Mouse (Mus musculus) CD4-positive, CD25-positive, alpha-beta regulatory T cell, adult 4 months (primary cell): ENCODE results near the gene Gnl3l. TPM values are rescaled to one million over a fixed set of nuclear protein-coding genes. Genes with fewer than 3 reads are reported as not detected.

Source experiments
- ATAC-seq: one replicate; pipeline ENCODE4 v1.8.0; 2017
- polyA plus RNA-seq, 2 experiments: library from polyadenylated mRNA; unstranded; fragments of 100-300 nt; shearing (Covaris generic); gene quantifications; one replicate each; pipeline ENCODE4 v1.2.1; 2017

The Gnl3l gene
- 10 to 100 TPM; 21.3 to 31.7 TPM for polyA plus RNA-seq

DNA sequence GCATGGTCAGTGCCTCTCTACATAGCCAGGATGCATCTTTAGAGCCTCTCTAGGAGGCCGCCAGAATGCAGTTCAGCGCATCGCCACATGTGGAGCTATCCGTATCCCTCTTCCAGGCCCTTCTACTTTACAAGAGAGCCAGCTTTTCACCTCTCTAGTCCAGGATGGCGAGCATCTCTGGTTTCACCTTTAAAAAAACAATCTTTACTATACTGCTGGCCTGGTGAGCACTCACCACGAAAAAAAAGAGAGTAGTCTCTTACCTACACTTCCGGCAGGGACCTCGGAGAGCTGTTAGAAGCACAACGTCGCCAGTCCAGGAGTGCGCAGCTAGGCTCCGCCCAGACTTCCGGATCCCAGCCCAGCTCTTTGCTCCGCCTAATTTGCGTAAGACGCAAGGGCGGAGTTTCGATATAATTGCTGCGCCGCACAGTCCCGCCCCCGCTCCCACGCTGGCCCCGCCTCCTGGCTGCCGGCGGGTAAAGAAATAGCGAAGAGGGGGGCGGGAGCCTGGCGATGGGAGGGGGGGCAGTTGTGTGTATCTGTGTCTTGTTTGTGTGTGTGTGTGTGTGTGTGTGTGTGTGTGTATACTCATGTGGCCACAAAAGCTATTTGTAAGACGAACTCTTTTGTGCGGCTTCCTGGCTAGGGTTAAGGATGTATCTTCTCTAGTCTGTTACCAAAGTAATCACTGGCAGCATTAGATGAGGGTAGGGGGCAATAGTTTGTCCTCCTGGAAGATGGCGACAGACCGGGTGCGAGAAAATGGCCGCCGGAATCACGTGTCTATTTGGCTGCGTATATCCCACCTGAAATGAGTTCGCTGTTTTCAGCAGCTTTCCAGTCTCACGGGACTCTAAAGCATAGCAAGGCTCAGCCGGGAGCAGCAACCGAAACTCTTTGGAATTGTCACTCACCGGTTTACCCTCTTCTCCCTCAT lies at the start of gene Gnl3l:
TSS of gene Gnl3l (minus strand) at position 385 of the 940 bp plus-strand sequence.
- ATAC-seq = peak; percentile 94

DNA sequence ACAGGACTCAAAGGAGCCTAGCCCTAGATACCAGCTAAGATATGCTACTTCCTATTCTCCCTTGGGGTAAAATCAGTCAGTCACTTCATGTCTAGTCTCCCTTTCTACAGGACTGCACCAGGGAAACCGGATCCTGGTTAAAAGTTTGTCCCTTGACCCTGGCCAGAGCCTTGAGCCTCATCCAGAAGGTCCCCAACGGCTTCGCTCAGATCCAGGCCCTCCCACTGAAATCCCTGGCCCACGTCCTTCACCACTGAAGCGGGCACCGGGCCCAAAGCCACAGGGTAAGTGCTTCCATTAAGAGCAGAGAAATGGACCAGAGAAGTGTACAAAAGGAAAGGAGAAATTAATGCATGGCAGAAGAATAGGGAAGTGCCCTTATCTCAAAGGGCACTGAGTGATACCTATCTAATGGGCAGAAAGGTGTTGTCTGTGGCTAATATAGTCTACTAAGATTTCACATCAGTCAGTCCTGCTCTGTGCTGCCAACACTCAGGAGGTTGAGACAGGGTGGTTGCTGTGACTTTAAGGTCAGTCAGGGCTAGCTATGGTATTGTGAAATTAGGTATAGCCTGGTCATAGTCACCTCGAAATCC lies 49.0 kb upstream of the Gnl3l start:
- no peak for ATAC-seq

DNA sequence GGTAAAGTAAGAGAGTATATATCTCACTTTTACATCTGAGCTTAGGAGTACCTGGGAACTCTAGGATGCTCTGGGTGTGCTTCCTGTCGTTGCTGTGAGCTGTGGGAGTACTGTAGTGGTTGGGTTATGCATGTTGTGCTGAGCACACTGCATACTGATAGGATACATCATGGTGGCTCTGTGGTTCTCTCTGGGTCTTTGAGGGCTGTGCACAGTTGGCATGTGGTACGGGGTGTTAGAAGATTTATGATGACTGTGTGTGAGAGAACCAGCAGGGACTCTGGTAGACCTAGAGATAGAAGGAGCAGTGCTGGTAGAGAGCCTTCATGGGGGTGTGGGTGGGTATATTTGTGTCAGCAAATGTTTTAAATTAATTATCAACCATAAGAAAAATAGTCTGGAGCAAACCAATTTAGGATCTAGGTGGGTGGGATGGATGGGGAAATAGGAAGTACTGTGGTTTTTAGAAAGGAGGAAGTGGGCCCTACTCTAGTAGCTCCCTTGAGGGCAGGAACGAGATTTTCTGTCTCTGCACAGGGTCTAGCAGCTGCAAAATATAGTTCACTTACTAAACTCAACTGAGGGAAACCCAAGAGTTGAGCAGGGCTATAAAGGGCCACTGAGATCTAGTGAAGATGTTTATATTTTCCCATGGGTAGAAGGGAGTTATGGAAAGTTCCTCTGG lies 44.6 kb upstream of the Gnl3l start:
- ATAC-seq = no peak

DNA sequence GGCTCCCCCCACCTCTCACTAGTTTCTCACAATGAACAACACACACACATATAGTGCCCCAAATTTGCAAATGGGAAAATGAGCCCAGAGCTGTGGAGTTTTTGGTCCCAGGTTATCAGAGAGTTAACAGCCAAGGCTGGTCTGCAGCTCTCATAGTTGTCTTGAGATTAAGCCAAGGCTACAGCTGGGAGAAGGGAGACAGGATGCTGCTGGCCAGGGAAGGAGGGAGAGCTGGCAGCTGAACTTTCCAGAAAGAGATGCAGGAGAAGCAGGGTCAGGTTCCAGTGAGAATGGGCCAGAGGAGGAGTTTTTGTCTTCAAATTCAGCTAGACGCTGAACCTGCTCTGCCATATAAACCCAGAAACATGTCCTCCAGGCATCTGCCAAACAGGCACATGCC lies 42.2 kb upstream of the Gnl3l start:
- ATAC-seq = no peak

DNA sequence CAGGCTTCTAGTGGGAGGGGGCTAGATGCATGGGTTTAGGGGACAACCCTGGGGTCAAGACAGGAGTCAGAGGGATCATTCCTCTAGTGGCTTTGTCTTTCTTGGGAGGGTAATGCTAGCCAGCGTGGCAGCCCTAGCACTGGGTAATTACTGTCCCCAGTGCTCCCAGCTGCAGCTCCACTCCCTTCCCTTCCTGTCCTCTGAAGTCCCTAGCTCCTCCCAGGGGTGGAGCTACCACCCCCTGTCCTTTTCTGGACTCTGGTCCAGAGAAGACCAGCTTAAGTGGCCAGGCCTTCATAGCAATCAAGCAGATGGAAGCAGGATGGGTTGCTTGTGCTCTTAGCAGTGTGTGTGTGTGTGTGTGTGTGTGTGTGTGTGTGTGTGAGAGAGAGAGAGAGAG lies 38.4 kb upstream of the Gnl3l start:
- no peak for ATAC-seq

DNA sequence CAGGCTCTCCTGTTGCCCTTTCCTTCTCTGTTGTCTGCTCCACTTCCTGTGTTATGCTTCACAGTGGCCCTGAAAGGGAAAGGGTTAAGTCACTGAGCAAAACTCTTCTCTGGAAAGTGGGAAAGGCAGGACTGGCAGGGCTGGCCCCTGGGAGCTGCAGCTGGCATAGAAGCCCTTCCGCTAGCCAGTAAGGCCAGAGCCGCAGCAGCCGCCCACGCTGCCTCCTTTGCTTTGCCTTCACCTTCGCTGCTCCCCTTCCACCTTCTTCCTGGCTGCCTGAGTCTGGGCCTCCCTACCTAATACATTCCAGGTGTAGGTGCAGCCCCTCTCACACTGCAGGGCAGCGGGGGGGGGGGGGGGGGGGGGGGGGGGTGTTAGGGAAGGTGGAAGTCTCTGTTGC lies 37.4 kb upstream of the Gnl3l start:
- ATAC-seq = no peak

DNA sequence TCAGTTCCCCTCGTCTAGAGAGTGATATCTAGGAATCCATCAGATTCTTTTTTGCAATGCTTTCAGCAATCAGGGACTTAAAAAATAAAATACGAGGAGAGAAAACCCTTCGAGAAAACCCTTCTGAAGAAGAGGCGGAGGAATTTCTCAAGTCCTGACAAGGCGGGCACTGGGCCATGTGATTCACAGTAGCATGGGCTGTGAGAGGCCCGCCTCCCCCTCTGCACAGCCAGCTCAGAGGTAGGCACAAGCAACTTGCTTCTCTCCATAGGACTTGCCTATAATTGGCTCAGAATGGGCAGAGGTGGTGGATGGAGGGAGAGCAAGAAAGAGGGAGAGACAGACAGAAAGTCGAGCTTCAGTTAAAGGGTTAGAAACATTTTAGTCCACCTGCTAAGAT lies 33.2 kb upstream of the Gnl3l start:
- no peak for ATAC-seq

DNA sequence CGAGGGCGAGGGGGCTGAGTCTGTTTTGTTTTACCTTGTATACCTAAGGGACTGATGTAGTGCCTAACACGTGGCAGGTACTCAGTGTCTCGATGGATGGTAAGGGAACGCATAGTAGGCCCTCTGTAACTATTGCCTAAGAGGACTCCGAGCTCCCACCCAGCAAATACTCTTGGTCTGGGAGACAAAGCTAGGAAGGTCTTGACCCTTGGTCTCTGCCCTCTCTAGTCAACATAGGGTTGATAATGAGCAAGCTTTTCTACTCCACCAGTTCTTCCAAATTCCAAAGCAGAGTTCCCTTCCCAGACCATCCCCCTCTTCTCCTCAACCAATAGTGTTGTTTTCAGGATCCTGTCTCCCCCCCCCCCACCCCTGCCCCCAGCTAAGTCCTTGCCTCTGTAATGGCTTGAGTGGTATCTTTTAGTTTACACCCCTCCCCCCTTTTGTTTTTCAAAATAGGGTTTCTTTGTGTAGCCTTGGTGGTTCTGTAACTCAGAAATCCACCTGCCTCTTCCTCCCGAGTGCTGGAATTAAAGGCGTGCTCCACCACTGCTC lies 32.6 kb upstream of the Gnl3l start:
- ATAC-seq = no peak

DNA sequence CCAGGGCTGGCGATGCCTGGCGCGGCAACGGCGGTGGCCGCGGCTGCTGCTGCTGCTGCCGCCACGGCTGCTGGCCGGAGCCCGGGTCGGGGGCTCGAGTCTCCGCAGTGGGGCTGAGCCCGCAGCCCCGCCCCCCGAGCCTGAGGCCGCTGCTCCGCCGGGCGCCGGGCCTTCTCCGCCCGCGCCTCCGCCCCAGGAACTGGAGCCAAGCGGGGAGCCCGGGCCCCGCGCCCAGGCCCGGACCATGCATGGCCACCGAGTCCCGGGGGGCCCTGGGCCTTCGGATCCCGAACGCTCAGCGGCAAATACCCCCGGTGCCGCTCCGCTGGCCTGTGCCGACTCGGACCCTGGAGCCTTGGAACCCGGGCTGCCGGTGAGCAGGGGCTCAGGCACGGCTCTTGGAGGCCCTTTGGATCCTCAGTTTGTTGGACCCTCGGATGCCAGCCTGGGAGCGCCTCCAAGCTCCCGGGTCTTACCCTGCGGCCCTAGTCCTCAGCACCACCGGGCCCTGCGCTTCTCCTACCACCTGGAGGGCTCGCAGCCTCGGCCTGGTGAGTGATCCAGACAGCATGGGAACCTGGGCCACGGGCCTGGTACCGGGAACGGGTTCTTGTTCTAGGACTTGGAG lies 30.4 kb upstream of the Gnl3l start:
- no peak for ATAC-seq

DNA sequence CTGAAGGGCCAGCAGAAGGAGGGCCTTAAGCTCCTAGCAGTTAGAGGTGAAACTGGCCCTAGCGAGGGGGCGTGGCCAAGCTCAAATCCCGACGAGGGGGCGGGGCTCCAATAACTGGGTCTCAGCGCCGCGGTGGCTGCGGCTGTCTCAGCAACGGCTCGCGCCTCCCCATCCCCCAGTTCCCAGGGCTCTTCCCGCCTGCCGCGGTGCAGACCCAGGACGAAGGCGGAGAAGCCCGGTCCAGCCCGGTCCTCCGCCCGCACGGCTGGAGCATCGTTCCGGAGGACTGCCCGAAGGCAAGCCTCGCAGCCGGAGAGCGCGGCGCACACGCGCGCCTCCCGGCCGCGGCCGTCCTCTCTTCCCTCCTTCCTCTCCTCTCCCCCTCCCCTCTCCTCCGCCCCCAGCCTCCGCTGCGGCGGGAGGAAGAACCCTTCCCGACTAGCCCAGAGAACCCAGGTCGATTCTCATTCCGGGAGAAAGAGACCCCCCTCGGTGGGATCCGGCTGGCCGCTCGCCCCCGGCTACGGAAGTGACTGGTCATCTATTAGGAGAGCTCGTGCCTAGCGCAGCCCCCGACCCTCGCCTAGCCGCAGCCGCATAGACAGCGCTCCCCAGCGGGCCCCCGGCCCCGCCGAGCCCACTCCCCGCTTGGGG lies 29.8 kb upstream of the Gnl3l start:
- peak; percentile 62 for ATAC-seq

DNA sequence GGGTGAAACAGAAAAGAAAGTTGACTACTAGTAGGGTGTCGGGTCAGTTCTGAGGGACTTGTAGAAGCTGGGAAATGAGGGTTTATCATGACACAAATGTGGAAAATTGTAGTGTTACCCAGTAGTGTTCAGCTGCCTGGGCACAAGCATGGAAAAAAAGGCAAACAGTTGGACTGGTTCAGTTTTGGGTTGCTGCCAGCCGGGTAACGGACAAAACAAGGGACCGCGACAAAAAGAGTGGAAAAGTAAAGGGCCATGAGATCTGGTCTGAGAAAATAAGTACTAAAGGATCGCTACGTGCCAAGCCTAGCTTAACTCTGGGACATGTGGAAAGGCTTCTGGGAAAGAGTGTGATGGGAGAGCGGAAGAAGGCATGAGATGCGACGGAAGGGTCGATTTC lies 29.2 kb upstream of the Gnl3l start:
- ATAC-seq = no peak

DNA sequence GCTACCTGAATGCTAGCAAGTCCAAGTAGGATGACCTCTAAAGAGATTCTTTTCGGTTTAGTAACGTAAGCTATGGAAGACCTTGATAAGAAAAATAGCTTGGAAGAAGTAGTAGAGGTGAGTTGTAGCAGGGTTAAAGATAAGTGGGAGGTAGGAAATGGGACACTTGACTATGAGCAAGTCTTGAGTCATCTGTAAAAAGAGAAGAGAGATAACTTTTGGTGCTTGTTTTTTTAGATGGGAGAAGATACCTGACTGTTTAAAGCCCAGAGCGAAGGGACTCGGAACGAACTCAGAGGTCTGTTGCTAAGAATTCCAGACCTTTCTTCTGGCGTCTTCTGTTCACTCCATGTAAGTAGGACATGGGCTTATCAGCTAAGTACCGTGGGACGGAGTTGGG lies 28.7 kb upstream of the Gnl3l start, which contains the start of gene Fgd1:
TSS of gene Fgd1 (plus strand) at position 301 of the 400 bp plus-strand sequence.
- no peak for ATAC-seq

DNA sequence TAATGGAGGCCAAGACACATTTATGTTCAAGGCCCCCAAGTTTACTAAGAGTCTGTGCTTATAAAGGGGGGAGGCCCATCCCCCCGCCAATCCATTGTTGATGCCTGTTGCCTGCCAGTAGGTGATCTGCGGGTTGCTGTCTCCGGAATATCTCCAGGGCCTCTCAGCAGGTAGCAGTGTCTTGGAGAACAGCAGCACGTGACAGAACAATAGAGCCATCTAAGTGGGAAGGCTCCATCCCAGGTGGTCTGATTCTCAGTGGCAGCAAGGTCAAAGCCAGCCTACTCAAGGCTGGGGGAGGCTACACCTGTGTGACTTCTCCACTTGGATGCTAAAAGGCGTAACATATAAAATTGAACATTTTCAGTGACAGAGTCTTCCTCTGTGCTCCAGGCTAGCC lies 24.1 kb upstream of the Gnl3l start:
- ATAC-seq = no peak

DNA sequence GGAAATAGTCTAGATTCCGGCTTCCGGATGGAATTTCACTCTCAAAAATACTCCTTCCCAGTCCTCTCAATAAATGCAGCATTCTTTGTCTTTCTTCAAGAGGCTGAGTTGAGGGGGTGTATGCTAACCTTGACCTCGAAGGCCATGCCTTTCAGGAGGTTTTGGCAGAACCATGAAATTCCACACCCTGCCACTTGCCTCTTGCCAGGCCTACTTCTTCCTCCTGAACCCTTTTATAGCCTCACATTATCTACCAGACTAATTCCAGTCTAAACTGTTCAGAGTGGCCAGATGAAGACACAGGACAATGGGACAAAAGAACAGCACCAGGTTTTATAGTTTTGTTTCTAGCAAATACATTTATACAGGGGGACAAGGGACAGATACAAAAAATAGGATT lies 14.3 kb upstream of the Gnl3l start:
- no peak for ATAC-seq

DNA sequence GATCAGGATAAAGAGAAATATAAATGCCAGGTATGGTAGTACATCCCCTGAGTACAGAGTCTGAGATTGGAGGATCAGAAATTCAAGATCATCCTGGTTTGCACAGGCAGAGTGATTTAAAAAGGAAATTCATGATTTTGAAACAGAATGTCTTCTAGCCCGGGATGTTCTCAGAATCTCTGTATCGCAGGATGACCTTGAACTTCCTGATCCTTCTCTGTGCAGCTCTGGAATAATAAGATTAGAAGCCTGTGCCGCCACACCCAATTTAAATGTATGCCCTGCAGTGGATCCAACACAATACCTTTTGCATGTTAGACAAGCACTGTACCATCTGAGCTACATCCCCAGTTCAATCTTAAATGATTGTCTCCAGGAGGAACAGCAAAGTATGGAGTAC lies 1.7 kb upstream of the Gnl3l start:
- ATAC-seq = no peak

DNA sequence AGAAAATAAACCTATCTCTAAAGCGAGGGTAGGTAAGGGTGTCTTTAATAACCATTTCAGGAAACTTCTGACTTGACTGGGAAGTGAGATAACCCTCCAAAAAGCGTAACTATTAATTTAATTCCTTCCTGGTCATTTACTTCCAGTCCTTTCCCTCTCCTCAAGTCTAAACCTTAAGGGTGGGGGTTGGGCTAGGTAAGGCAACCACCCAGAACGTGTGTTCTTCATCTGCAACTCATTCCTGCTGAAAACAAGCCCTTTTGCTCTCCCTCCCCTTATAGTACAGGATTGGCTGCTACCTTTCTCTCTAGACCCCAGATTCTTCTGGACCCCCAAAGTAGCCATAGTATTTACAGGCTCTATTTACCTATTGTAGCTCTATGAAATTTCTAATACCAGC lies 775 bp upstream of the Gnl3l start:
- no peak for ATAC-seq

DNA sequence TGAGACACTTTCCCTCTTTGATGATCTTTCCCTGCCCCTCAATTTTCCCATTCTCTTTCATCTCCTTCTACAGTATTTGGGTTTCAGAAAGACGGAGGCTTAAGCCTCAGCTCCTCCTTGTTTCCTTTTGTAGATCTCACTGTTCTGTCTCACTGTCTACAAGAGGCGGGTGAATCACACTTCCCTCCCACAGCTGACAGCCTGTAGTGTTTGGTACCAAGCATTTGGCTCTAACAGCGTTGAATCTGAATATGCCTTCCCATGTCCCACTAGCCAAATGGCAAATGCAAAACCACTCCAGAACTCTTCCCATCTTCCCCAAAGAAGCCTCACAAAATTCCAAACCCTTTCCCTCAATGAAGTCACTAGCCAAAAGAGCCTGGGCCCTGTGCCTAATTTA lies 20.3 kb downstream of the Gnl3l start:
- ATAC-seq = no peak

DNA sequence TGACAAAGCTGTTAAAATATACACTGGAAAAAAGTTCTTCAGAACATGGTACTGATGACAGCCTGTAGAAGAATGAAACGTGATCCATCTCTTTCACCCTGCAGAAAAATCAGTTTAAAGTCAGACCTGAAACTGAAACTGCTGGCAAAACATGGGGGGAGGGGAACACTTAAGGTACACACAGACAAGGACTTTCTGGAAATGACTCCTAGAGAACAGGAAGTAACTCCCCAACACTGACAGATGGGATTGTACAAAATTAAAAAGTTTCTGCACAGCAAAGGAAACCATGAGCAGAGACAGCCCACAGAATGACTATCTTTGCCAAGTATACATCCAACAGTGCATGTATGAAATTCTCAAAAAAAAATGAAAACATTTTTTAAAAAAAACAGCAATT lies 35.5 kb downstream of the Gnl3l start:
- peak; percentile 43 for ATAC-seq

DNA sequence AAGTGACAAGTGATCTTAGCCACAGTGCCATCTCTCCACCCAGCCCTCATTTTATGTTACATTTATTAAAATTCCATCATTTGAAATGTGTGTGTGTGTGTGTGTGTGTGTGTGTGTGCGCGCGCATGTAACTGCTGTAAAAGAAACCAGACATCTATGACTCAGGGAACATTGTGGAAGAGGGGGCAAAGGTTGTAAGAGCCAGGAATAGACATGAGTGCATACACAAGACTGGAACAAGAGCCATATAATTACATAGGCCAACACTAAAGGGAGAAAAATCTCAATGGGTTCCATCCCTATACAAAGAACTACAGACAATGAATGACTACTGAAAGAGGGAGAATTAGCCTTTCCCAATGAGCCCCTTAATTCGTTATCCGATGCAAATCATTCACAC lies 41.7 kb downstream of the Gnl3l start:
- ATAC-seq = no peak

DNA sequence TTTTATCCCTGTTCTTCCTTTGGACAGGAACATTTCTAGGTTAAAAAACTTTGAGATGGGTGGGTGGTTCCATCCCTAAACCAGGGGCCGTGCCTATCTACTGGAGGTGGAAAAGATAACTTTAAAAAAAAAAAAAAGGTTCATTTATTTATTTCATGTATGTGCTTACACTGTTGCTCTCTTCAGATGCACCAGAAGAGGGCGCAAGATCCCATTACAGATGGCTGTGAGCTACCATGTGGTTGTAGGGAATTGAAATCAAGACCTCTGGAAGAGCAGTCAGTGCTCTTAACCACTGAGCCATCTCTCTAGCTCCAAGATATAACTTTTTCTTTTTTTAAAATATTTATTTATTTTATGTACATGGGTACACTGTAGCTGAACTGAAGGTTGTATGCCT lies 54.1 kb downstream of the Gnl3l start:
- no peak for ATAC-seq

DNA sequence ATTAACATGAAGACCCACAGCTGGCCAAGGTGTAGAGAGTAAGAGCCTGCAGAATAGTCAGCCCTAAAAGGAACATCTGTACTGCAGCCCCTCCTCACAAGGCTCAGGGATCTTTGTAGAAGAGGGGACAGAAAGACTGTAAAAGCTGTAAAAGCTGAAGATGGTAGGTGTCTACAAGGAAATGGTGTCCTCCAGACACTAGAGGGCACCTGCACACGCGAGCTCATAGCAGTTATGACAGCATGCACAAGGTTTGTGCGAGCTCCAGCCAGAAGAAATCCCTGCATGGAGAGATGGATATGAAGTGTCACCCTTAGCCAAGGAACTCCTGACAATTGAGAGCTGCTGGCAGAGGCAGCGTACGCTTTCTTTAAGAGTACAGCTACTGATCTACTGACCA lies 56.4 kb downstream of the Gnl3l start:
- no peak for ATAC-seq
